Mouse (Mus musculus): ENCODE measurements at regions not wholly inside any gene's neighbourhood (a gene's known extent, or its start where the extent isn't known, plus 50 kb on each side); places are given as distances from the start of the nearest gene placed in this dataset.

DNA sequence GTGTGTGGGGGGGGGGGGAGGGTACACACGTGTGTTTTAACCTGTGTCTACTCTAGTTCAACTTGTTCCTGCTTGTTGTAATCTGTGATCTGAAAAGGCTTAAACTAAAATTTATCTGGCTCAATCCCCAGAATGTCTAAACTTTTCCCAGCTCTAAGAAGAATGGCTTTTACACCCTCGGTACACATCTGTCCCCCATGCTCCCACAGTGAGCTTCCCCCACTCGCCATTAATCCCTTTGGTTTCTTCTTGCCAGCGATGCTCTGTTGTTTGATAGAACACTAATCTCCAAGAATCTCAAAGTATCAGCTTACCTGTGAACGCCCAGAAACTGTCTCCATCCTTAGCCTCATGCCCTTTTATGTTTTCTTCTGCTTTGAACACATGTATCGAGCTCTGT lies 260.6 kb downstream of the Epha4 start:
- no peak for DNase-seq (ENCODE audit: low spot score in 2 of 2)

DNA sequence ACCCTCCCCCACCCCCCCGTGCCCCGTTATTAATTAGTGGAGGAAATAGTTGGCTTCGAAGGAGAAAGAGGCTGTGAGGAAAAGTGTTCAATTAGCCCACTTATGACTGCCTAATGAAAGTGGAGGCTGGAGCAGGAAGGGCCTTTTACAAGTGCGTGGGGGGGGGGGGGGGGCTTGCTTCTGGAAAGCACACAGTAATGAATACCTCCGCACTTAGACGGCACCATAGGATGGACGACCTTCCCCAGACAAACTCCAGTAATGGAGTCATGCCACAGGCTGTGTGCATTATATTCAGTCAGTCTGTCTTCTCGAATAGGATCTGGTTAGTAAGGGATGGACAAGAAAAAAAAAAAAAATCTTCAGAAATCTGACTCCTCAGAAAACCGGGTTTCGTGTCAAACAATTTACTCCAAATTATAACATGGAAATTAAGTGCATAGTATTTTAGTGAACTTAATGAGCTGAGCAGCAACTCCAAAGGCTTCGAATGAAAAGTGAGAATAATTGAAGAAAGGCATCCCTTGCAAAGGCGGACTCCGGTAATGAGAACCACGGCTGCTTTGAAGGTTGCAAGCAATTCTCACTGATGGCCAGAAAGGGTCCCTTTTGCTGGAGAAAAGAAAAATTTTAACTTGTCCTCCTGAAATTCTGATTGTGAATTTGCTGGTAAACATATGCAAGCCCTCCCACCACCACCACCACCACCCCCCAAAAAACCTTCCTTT lies 258.6 kb downstream of the Epha4 start:
- no peak for DNase-seq (ENCODE audit: low spot score in 2 of 2)

GRCm38 (mm10) chr1:77258730-77259310 lies 256.1 kb downstream of the Epha4 start:
- no peak for DNase-seq (ENCODE audit: low spot score in 2 of 2)

- DNase-seq (ENCODE audit: low spot score in 2 of 2) = no peak
Measured at GRCm38 (mm10) chr1:77259789-77260188, 255.1 kb downstream of the Epha4 start.

DNA sequence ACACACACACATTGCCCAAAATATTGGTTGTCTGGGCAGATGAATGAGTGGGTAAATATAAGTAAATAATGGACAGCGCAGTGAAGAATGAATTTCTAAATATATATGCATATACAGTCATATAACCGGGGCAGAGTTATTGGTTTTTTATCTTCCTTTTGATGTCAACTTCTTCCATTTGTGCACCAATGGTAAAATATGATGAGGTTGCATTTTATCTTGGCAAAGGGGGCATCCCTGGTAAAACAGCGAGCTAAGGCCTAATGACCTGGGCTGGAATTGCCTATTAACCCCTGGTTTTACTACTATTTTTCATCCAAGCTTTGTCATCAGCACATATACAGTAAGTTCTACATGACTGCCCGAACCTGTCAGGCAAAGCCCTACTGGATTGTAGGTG lies 253.2 kb downstream of the Epha4 start:
- DNase-seq (ENCODE audit: low spot score in 2 of 2) = no peak

GRCm38 (mm10) chr1:77265677-77266076 lies 249.2 kb downstream of the Epha4 start:
- no peak for DNase-seq (ENCODE audit: low spot score in 2 of 2)

DNA sequence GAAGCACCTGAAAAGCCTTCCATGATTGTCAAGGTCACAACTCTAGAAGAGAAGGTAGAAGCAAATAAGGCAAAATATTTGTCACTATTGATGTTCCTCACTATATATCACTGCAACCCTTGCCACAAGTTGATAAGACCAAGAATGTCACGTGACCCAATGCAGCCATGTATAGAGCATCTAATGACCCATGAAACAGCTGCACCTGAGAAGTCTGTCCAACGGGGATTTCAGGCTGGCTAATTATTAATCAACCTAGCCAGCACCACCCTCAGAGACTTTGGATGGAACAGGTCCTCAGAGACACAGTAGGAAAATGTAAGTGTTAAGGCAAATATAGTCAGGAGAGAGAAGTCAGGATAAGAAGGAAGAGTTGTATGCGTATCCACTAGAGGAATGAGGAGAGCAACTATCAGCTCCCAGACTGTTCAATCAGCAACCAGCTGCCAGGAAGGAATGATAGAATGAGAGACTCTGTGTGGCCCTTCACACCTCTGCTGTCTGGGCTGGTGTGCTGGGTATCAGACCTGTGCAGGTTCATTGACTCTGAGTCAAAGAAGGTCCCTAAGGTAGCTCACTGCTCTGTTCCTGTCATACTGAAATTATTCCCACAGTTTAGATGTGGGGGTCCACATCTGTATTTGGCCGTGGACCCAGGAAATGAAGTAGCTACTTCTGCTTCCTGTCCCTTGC lies 247.4 kb downstream of the Epha4 start:
- DNase-seq (ENCODE audit: low spot score in 2 of 2) = no peak

DNA sequence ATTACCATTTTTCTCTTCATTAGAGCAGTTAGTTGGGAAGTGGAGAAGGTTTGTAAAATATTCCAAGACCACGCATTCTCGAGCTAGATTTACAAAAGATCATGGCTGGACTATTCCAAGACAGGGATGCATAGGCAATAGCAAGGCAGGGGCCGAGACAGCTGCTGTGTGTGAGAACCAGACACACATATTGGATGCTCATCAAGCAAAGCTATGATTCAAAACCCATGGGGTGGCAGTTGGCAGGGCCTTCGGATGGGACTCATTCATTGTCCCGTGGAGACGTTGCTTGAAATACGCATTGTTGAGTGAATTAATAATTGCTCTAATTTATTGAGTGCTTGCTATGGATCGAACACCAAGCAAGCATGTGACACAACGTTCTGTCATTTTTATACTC lies 239.6 kb downstream of the Epha4 start:
- DNase-seq (ENCODE audit: low spot score in 2 of 2) = no peak

- no peak for DNase-seq (ENCODE audit: low spot score in 2 of 2)
Measured at GRCm38 (mm10) chr1:77279566-77279965, 235.3 kb downstream of the Epha4 start.

DNA sequence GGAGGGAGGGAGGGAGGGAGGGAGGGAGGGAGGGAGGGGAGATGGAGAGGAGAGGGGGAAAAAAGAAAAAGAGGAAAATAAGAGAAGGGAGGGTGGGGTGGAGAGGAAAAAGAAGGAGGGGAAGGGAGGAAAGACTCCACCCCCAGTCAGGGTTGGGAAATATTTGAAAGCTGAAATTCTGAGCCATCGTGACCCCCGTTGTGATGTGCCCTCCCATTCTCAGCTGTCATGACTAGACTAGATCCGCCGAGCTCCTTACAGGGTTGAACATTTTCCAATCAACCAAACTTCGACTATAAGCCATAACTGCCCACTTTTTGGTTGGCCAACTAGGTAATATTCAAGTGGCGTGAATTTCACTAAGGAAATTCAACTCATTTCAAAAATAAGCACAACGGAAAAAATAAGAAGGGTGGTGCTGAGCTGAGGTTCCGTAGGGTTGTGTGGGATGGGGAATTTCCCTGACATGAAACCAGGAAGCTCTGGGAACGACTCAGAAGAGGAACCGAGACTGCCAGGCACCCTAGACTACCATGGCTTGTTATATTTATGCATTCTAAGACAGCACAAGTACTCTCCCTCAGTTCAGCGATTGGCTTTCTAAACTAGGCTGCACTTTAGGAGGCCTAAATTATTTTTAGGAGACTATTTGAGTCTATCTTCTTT lies 234.4 kb downstream of the Epha4 start:
- no peak for DNase-seq (ENCODE audit: low spot score in 2 of 2)

- no peak for DNase-seq (ENCODE audit: low spot score in 2 of 2)
Measured at GRCm38 (mm10) chr1:77281741-77282140, 233.1 kb downstream of the Epha4 start.

DNA sequence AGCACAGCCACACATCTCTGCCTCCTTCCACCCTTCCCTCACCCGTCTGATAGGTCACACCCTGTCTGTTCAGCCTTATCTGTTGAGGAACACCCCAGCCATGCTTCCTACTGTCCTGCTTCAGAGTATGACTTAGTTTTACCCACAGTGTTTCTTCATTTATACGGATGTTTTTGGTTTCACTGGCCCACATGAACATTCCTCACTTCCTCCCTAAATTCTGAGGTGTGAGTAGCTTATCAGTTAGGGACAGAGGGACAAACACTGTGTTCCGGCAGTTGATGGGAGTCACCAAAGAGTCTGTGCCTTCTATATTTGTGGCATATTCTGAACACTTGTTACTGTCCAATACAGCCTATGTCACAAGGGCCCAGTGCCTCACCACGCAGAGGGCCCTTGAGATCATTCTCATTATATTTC lies 216.2 kb downstream of the Epha4 start:
- DNase-seq (ENCODE audit: low spot score in 2 of 2) = no peak

DNA sequence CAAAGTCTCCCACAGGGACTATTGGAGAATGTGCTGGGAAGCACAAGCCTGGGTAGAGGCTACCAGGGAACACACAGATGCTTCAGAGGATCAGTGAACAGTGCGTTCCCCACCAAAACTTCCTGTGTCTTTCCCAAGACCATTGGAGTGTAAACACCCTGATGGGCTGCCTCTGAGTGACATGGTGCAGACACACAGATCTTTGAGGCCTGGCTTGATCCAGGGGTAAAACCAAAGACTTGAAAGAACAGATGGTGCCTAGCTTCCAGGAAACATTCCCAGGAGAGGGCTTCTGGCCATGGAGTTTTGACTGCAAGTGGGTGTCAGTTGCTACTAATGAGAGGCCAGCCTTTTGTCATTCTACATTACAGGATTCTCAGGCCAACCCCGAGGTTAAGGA lies 214.1 kb downstream of the Epha4 start:
- DNase-seq (ENCODE audit: low spot score in 2 of 2) = no peak

- DNase-seq (ENCODE audit: low spot score in 2 of 2) = no peak
Measured at GRCm38 (mm10) chr1:77304770-77305169, 210.1 kb downstream of the Epha4 start.

GRCm38 (mm10) chr1:77307745-77308144 lies 207.1 kb downstream of the Epha4 start:
- DNase-seq (ENCODE audit: low spot score in 2 of 2) = no peak

DNA sequence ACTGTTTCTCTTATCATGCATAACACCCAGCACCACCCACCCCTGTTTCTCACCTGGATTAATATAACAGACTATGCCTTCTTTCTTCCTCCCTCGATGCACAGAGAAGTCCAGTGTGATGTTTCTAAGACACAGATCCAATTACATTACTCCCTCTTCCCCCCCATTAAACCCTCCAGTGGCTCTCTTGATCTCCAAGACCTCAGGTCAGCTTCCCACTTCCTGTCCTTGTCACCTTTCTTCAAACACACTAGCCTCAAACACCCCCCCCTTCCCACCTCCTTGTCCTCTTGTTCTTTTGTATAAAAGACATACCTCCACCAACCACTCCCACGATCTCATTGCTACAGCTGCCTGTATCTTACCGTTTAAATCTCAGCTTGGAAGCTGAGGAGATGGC lies 201.8 kb downstream of the Epha4 start:
- DNase-seq (ENCODE audit: low spot score in 2 of 2) = no peak

DNA sequence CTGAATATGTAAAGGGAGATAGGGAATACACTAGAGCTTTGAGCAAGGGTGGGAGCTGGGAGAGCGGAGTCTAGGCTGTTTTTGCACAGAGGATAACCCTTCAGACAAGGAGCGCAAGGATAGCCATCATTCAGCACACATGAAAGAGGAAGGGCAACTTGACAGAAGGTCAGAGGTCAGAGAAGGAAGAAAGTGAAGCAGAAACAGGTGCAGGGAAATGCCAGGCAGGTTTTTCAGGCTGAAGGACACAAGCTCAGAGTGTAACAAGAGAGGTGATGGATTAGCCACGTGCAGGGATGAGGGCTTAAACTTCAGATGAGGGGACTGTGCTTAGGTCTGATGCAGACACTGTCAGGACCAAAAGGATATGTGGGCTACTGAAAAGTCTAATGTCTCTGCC lies 199.5 kb downstream of the Epha4 start:
- no peak for DNase-seq (ENCODE audit: low spot score in 2 of 2)

DNA sequence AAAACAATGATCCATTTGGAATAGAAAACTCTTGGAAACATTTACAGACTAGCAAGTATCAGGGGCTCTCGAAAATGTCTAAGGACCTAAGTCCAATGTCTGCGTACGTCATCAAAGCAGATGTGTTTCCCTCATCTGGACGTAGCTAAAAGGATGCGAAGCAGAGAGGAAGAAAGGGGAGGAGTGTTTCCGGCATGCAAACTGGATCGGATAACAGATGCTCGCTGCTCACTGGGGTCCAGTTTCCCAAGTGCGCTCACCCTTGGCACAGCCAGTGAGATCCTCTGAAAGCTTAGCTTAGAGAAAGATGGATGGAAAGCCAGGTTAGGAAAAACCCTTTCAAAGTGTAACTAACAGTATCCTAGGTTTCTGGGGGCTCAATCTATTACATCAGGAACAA lies 198.7 kb downstream of the Epha4 start:
- DNase-seq (ENCODE audit: low spot score in 2 of 2) = no peak
